Mouse (Mus musculus): ENCODE results near the gene Gm28308.

Gene Gm28308

GRCm38 (mm10) chr6:52231885-52232567, 18.9 kb upstream of the Gm28308 start:
- DNase-seq = no peak

- no peak for DNase-seq
Measured at GRCm38 (mm10) chr6:52230516-52231165, 17.5 kb upstream of the Gm28308 start, which contains the start of gene Hoxa9. Hoxa9 (minus strand) TSS chr6:52231089.

- no peak for DNase-seq
Measured at GRCm38 (mm10) chr6:52229558-52230416, 16.6 kb upstream of the Gm28308 start.

GRCm38 (mm10) chr6:52228475-52229465, 15.6 kb upstream of the Gm28308 start:
- DNase-seq = no peak

- no peak for DNase-seq
Measured at GRCm38 (mm10) chr6:52227470-52228222, 14.5 kb upstream of the Gm28308 start.

GRCm38 (mm10) chr6:52226569-52227257, 13.6 kb upstream of the Gm28308 start:
- DNase-seq = no peak

GRCm38 (mm10) chr6:52225612-52226568, 12.8 kb upstream of the Gm28308 start:
- DNase-seq = peak; percentile 88

- DNase-seq = no peak
Measured at GRCm38 (mm10) chr6:52224895-52225611, 11.9 kb upstream of the Gm28308 start.

GRCm38 (mm10) chr6:52223939-52224760, 11.0 kb upstream of the Gm28308 start:
- DNase-seq = no peak

- peak; percentile 51 for DNase-seq
Measured at GRCm38 (mm10) chr6:52222729-52223128, 9.6 kb upstream of the Gm28308 start.

- DNase-seq = peak; percentile 62
Measured at GRCm38 (mm10) chr6:52221993-52222685, 9.0 kb upstream of the Gm28308 start.

GRCm38 (mm10) chr6:52221337-52221992, 8.3 kb upstream of the Gm28308 start, which contains the start of gene Hoxa7:
Hoxa7 (minus strand) TSS chr6:52221854.
- DNase-seq = peak; percentile 93

GRCm38 (mm10) chr6:52220865-52221310, 7.7 kb upstream of the Gm28308 start:
- DNase-seq = no peak

- DNase-seq = no peak
Measured at GRCm38 (mm10) chr6:52220003-52220864, 7.1 kb upstream of the Gm28308 start.

GRCm38 (mm10) chr6:52219234-52219942, 6.2 kb upstream of the Gm28308 start:
- DNase-seq = no peak

Measured in embryo, embryonic 11 days (tissue).